Mouse (Mus musculus): Measurements from ENCODE around the gene Gab1. TPM values are rescaled to one million over a fixed set of nuclear protein-coding genes. Genes with fewer than 3 reads are reported as not detected.
A peak's percentile ranks its signal among the peaks of the same experiment; 100 is the strongest.

Gene Gab1
- total RNA-seq (2021), result 10 to 100 TPM; 11.6 to 11.9 TPM

DNA sequence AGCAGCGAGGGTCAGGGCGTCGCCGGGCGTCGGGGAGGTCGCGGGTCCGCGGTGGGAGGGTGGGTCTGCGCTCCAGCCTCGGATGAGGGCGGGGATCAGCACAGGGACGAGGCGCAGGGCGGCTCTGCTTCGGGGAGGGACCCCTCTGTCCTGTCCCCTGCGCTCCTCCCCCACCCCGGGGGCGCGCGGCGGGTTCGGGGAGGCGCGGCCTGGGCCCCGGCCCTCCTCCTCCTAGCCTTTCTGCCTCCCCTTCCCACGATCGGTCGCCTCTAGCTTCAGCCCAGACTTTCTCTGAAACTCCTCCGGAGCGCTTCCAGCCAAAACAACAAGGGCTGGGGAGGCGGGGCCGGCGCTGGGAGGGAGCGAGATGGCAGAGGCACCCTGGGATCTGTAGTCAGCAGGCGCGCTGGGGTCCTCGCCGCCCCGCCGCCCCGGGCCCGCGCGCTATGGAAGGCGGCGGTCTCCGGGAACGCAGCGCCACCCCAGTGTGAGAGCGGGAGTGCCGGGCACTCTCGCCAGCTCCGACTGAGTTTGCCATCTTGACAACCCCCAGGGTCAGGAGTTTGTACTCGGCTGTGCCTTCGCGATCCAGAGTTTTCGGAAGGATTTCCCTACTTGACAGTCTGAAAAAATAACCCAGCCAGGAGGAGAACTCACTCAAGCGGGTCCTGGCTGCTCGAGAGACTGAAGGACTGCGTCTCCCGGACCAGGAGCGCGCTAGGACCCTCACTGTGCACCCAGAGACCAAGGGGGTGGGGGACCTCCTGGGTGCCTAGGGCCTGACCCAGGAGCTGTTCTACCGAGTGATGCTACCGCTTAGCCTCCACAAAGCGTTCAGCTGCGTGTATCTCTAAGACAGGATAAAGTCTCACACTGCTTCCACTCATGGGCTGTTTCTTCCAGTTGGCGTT lies at the start of gene Gab1:
Gene Gab1 (minus strand): TSS at position 324 of the 911 bp plus-strand sequence.
- DNase-seq (ENCODE audit: extremely low spot score in 1 of 2, low spot score in 2 of 2), result peak; percentile 87 to 96
- intact Hi-C loops (cut with DNase I), result loop anchor here (5.0 kb wide), 2 partner anchors 103 to 128 kb away; no protein-coding TSS in a partner anchor

DNA sequence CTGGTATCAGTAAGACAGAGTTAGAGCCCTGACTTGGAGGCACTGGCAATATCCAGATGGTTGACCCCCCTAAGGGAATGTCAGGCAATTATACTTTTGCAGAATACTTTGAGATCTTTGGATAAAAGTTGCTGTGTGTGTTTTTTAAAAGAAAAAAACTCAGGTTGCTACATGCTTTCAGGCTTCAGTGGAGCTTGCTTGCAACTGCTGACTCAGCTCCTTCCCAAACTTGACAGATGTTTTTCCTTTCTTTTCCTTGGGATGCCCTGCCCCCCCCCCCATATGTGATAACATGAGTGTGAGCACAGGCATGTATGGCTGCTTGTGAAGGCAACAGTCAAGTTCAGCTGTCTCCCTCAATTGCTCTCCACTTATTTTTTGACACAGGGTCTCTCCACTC lies 48.5 kb upstream of the Gab1 start:
- no peak for DNase-seq (ENCODE audit: extremely low spot score in 1 of 2, low spot score in 2 of 2)
- intact Hi-C loops (cut with DNase I), result no loop called here

DNA sequence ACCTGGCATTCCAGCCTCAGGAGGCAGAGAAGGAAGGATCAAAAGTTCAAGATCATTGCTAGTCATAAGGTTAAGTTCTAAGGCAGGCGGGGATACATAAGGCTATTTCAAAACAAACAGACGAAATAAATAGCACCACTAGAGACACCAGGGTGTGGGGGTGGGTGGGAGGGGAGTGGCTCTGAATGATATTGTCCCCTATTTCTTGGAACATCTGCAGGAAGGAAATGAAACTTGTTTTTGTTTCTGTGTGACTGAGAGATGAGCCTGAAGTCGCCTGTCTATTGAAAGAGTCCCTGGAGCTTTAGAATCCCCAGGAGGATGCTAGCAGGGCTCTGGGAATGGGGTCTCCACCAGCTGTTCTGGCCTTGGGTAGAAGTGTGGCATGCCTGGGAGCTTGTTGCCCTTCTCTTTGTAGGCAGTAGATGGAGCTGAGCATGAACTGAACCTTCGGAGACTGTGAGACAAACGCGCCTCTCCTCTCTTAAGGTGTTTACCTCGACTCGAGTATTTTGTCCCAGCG lies 43.5 kb upstream of the Gab1 start:
- intact Hi-C loops (cut with DNase I), result no loop called here
- DNase-seq (ENCODE audit: extremely low spot score in 1 of 2, low spot score in 2 of 2), result peak in 1 of 2 experiments; percentile 29

DNA sequence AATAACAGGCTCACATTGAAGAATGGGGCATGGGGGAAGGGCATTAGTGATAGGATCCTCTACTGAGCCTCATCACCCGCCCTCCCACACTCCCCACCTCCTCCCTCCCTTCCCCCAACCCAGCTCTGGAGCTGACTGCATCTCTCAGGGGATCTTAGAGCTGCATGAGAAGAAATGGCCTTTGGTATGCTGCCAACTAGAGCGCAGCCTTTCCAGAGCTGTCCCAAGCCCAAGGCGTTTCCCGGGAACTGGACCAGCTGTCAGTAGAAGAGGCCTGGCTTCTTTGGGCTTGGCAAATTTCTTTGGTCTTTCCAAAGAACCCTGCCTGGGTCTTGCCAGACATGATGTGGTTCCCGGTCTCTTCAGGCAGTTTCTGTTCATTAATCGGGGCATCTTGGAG lies 42.3 kb upstream of the Gab1 start:
- intact Hi-C loops (cut with DNase I), result no loop called here
- DNase-seq (ENCODE audit: extremely low spot score in 1 of 2, low spot score in 2 of 2), result peak; percentile 76 to 84

DNA sequence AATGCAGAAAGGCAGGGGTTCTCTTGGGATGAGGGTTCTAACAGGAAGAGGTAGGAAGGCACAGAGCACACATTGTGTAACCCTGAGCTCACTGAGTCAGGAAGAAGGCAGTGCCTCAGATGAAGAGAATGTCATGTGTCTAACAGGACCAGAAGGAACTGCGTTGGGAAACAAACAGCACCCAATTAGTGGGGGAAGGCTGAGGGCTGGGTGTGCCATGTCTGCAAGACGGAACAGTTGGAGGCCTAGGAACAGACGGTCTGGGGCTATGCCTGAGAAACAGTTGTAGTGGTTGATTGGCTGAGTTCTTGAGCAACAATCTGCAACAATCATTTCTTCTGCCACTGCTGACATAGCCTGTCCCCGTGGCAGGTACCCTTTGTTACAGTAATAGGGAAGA lies 38.8 kb upstream of the Gab1 start:
- intact Hi-C loops (cut with DNase I), result no loop called here

DNA sequence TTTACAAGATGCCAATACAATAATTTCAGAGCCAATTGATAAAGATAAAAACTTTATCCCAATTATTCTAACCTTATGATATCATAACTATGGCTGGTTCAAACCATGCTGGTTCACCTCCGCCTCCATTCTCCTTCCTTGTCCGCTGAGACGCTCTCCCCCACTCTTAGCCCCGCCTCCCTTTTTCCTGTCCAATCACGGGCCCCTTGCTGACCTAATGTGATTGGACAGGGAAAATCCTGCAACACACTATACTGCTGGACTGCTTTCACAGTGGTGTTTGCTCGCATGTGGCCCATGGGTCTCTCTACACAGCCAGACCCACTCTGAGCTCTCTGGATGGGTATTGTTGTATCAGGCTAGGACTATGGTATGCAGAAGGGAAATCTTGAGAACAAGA lies 38.2 kb upstream of the Gab1 start:
- DNase-seq (ENCODE audit: extremely low spot score in 1 of 2, low spot score in 2 of 2), result no peak
- intact Hi-C loops (cut with DNase I), result no loop called here

More for the DNA sequence above, 38.8 kb upstream of the Gab1 start:
- no peak for DNase-seq (ENCODE audit: extremely low spot score in 1 of 2, low spot score in 2 of 2)

- DNase-seq (ENCODE audit: extremely low spot score in 1 of 2, low spot score in 2 of 2), result peak in 1 of 2 experiments; percentile 38
- intact Hi-C loops (cut with DNase I), result no loop called here
Measured at GRCm38 (mm10) chr8:80916463-80917235, 36.3 kb upstream of the Gab1 start.

GRCm38 (mm10) chr8:80913016-80913748 lies 32.9 kb upstream of the Gab1 start:
- peak; percentile 27 to 55 for DNase-seq (ENCODE audit: extremely low spot score in 1 of 2, low spot score in 2 of 2)

GRCm38 (mm10) chr8:80911400-80911799 lies 31.1 kb upstream of the Gab1 start:
- no peak for DNase-seq (ENCODE audit: extremely low spot score in 1 of 2, low spot score in 2 of 2)
- intact Hi-C loops (cut with DNase I), result no loop called here

More at GRCm38 (mm10) chr8:80913016-80913748, 32.9 kb upstream of the Gab1 start:
- intact Hi-C loops (cut with DNase I), result no loop called here

GRCm38 (mm10) chr8:80908262-80908907 lies 28.1 kb upstream of the Gab1 start:
- peak in 1 of 2 experiments; percentile 46 for DNase-seq (ENCODE audit: extremely low spot score in 1 of 2, low spot score in 2 of 2)
- intact Hi-C loops (cut with DNase I), result no loop called here

GRCm38 (mm10) chr8:80902354-80902753 lies 22.0 kb upstream of the Gab1 start:
- intact Hi-C loops (cut with DNase I), result no loop called here
- no peak for DNase-seq (ENCODE audit: extremely low spot score in 1 of 2, low spot score in 2 of 2)

GRCm38 (mm10) chr8:80899364-80899763 lies 19.0 kb upstream of the Gab1 start:
- intact Hi-C loops (cut with DNase I), result no loop called here
- no peak for DNase-seq (ENCODE audit: extremely low spot score in 1 of 2, low spot score in 2 of 2)

DNA sequence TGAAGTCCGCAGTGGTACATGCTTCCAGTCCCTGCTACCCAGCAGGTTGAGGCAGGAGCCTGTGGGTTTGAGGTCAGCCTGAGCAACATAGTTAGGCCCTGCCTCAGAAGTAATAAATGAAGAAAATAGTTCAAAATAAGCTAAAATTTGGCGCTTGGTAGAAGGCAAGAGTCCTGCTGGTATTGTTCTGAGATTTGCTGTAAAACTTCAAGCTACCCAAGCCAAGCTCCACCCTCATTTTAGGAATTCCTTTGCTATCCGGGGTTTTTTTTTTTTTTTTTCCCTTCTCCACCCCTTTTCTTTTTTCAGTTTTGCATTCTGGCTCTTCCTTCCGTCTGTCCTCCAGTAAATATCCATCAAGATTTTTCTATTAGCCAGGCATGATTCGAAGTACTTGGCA lies 15.7 kb upstream of the Gab1 start:
- no peak for DNase-seq (ENCODE audit: extremely low spot score in 1 of 2, low spot score in 2 of 2)
- intact Hi-C loops (cut with DNase I), result no loop called here

GRCm38 (mm10) chr8:80895397-80895796 lies 15.1 kb upstream of the Gab1 start:
- intact Hi-C loops (cut with DNase I), result no loop called here

DNA sequence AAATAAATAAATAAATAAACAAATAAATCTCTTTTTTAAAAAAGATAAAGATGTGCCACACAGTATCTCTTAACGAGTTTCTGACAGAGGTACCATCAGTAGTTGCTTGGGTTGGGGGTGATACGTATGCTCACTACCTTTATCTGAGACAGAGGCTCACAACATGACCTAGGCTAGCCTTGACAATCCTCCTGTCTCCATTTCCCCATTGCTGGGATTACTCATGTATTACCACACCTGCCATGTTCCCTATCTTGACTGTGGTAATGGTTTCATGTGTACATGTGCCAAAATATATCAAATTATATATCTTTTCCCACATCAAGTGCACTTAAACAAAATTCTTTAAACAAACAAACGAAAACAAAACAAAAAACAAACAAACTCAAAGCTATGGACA lies 14.2 kb upstream of the Gab1 start:
- DNase-seq (ENCODE audit: extremely low spot score in 1 of 2, low spot score in 2 of 2), result no peak
- intact Hi-C loops (cut with DNase I), result no loop called here

More at GRCm38 (mm10) chr8:80895397-80895796, 15.1 kb upstream of the Gab1 start:
- DNase-seq (ENCODE audit: extremely low spot score in 1 of 2, low spot score in 2 of 2), result peak in 1 of 2 experiments; percentile 79

- peak in 1 of 2 experiments; percentile 90 for DNase-seq (ENCODE audit: extremely low spot score in 1 of 2, low spot score in 2 of 2)
- intact Hi-C loops (cut with DNase I), result loop anchor here (5.0 kb wide), 3 partner anchors 102 to 127 kb away; no protein-coding TSS in a partner anchor
Measured at GRCm38 (mm10) chr8:80879426-80880195, 708 bp downstream of the Gab1 start.

- intact Hi-C loops (cut with DNase I), result loop anchor here (5.0 kb wide), 1 partner anchor 113 kb away; no protein-coding TSS in a partner anchor
- peak in 1 of 2 experiments; percentile 70 for DNase-seq (ENCODE audit: extremely low spot score in 1 of 2, low spot score in 2 of 2)
Measured at GRCm38 (mm10) chr8:80878801-80879425, 1.4 kb downstream of the Gab1 start.

Data from left cerebral cortex, postnatal 10 days (tissue).